9 mouse cellular contexts compared by ENCODE assay signal in genomic region chr5:104108127-104108875, GRCm38 (mm10). TPM values are rescaled to one million over a fixed set of nuclear protein-coding genes. Genes with fewer than 3 reads are reported as not detected.
DNase-seq lines count a peak whose midpoint lies in the region; ATAC-seq and TF ChIP-seq lines count a peak whose summit lies in the region.
"Had no signal": no experiment of that assay in that cellular context is flagged by ENCODE, and none has a peak within 500 bp of the region (broad histone marks: within the 10 kb centered on the region; RNA-seq: fewer than 3 reads in every experiment).

No protein-coding gene starts in this region.

- DNase-seq in layer of hippocampus, adult 2 months (ENCODE audit: low spot score in 2 of 2) = no peak
- no peak for DNase-seq in layer of hippocampus, adult 9-10 months (ENCODE audit: low spot score)
- peak; percentile 73 for DNase-seq in embryo, embryonic 11 days
- DNase-seq in ovary, postnatal 36 days (ENCODE audit: low spot score) = no peak
- DNase-seq in gastrocnemius, adult 18-20 months (ENCODE audit: low spot score) = no peak
- no peak for DNase-seq in adrenal gland, adult 2 months

- peak overlapping the region; percentile 97 for H3K27ac ChIP-seq in layer of hippocampus, adult 2 months
- peak overlapping the region; percentile 85 for H3K27ac ChIP-seq in hindbrain, embryonic 13.5 days
- peak overlapping the region; percentile 60 for H3K27ac ChIP-seq in neural tube, embryonic 12.5 days

- peak overlapping the region; percentile 49 for H3K4me2 ChIP-seq in hindbrain, embryonic 13.5 days
- peak overlapping the region; percentile 51 for H3K4me2 ChIP-seq in neural tube, embryonic 12.5 days (replicated peaks)

- H3K9me3 ChIP-seq in hindbrain, embryonic 13.5 days = no peaks in the 10 kb centered on the region
- no peaks in the 10 kb centered on the region for H3K9me3 ChIP-seq in neural tube, embryonic 12.5 days

- peaks cover 65% of the 10 kb centered on the region for H3K4me1 ChIP-seq in hindbrain, embryonic 13.5 days (replicated peaks)
- peaks cover 62% of the 10 kb centered on the region for H3K4me1 ChIP-seq in neural tube, embryonic 12.5 days

- WGBS in hindbrain, embryonic 13.5 days = 36% methylated on average over 11 of the region's 11 CpGs
- 32% methylated on average over 11 of the region's 11 CpGs for WGBS in neural tube, embryonic 12.5 days

- H3K4me3 ChIP-seq in layer of hippocampus, adult 2 months = peak overlapping the region; percentile 77
- H3K4me3 ChIP-seq in hindbrain, embryonic 13.5 days = peak overlapping the region; percentile 24
- no peak overlapping the region for H3K4me3 ChIP-seq in neural tube, embryonic 12.5 days

- no peaks in the 10 kb centered on the region for H3K27me3 ChIP-seq in hindbrain, embryonic 13.5 days
- no peaks in the 10 kb centered on the region for H3K27me3 ChIP-seq in neural tube, embryonic 12.5 days (replicated peaks)

- no peak for TF ChIP-seq CTCF in layer of hippocampus, adult 2 months (conservative IDR thresholded peaks at IDR 0.05)

- peak overlapping the region; percentile 52 for H3K9ac ChIP-seq in hindbrain, embryonic 13.5 days
- no peak overlapping the region for H3K9ac ChIP-seq in neural tube, embryonic 12.5 days

- no peaks in the 10 kb centered on the region for H3K36me3 ChIP-seq in hindbrain, embryonic 13.5 days
- no peaks in the 10 kb centered on the region for H3K36me3 ChIP-seq in neural tube, embryonic 12.5 days

- ATAC-seq in hindbrain, embryonic 13.5 days (ENCODE audit: low FRiP score) = peak; percentile 57
- ATAC-seq in neural tube, embryonic 12.5 days (ENCODE audit: low FRiP score, low read depth) = peak; percentile 70

RNA-seq across cellular contexts. Expression of gene Sparcl1, which starts 5.2 kb away (rescaled TPM):
- total RNA-seq in layer of hippocampus, adult 2 months (2021) = 1,000 to 10,000 TPM; 1,426 to 1,439 TPM
- 150 and 151 TPM in 2 replicates for polyA plus RNA-seq in hindbrain, embryonic 13.5 days (2015; fragmentation: Nextera tagmentation; extraction: Ambion mirVana)
- 88.0 and 95.9 TPM in 2 replicates for polyA plus RNA-seq in neural tube, embryonic 12.5 days (2016; fragmentation: Nextera tagmentation; extraction: Ambion mirVana)
- 100 to 1,000 TPM; 111 to 112 TPM for total RNA-seq in gastrocnemius, adult 18-20 months (2021)
- 10 to 100 TPM; 30.4 to 30.6 TPM for total RNA-seq in adrenal gland, adult 2 months (2021)
- polyA plus RNA-seq in adrenal gland, adult 2 months (2012; rRNA removed) = 10.9 and 13.1 TPM in 2 replicates

RNA-seq across cellular contexts. Expression of gene Gm17660, which starts 30.9 kb away (rescaled TPM):
- total RNA-seq in layer of hippocampus, adult 2 months (2021) = not detected
- polyA plus RNA-seq in hindbrain, embryonic 13.5 days (2015; fragmentation: Nextera tagmentation; extraction: Ambion mirVana) = not detected in 2 replicates
- not detected in 2 replicates for polyA plus RNA-seq in neural tube, embryonic 12.5 days (2016; fragmentation: Nextera tagmentation; extraction: Ambion mirVana)
- not detected for total RNA-seq in gastrocnemius, adult 18-20 months (2021)
- total RNA-seq in adrenal gland, adult 2 months (2021) = not detected
- not detected in 2 replicates for polyA plus RNA-seq in adrenal gland, adult 2 months (2012; rRNA removed)
- total RNA-seq: left cerebral cortex, adult 8-10 months had no signal

Comparison
In these comparisons a context has a peak if more than half of its experiments do, and no peak if none do; other contexts are left out.
1. RNA of gene Sparcl1, which starts 5.2 kb away (total RNA-seq): 1,426 to 1,439 TPM in layer of hippocampus, adult 2 months; 111 to 112 TPM in gastrocnemius, adult 18-20 months and 30.4 to 30.6 TPM in adrenal gland, adult 2 months; every median in the first group is over 10 times any median in the second.
2. Peak in every context shown above with its lines, with median percentiles within 50 percentile points of each other: H3K27ac ChIP-seq.